Mouse (Mus musculus) liver, adult 2 months (tissue): ENCODE measurements around the gene Il12rb1. TPM values are rescaled to one million over a fixed set of nuclear protein-coding genes. Genes with fewer than 3 reads are reported as not detected.
A peak's percentile ranks its signal among the peaks of the same experiment; 100 is the strongest.

Source experiments
- DNase-seq: peaks from one replicate; pipeline ENCODE4 v3.0.0-alpha.2; 2011; ENCODE audit warnings: low read depth, low spot score; ENCODE audit errors: extremely low read depth
- H3K27ac ChIP-seq: fragments of 200-500 bp; replicated peaks from 2 replicates; pipeline ENCODE4 v1.5.1; 2012; ENCODE audit warnings: low read depth, mild to moderate bottlenecking, control low read depth, inconsistent platforms, low read length; ENCODE audit not compliant: insufficient read depth
- H3K27me3 ChIP-seq: fragments of 200-500 bp; 2 replicates; pipeline ENCODE4 v1.6.1; 2012; ENCODE audit warnings: mild to moderate bottlenecking, moderate library complexity, low read length, inconsistent platforms; ENCODE audit not compliant: control insufficient read depth, insufficient read depth
- H3K36me3 ChIP-seq: fragments of 200-500 bp; 2 replicates; pipeline ENCODE4 v1.6.1; 2012; ENCODE audit warnings: low read length, inconsistent platforms; ENCODE audit not compliant: control insufficient read depth, insufficient read depth
- H3K4me1 ChIP-seq: fragments of 200-500 bp; 2 replicates; pipeline ENCODE4 v1.6.1; 2011; ENCODE audit warnings: low read length; ENCODE audit not compliant: control insufficient read depth, insufficient read depth
- H3K4me3 ChIP-seq: fragments of 200-500 bp; 2 replicates; pipeline ENCODE4 v1.5.1; 2011; ENCODE audit warnings: low read depth, mild to moderate bottlenecking, control low read depth, low read length, moderate library complexity; ENCODE audit not compliant: insufficient read depth
- H3K79me2 ChIP-seq: fragments of 200-500 bp; 2 replicates; pipeline ENCODE4 v1.6.1; 2012; ENCODE audit warnings: inconsistent platforms, mild to moderate bottlenecking, low read length, moderate library complexity; ENCODE audit not compliant: control insufficient read depth, insufficient read depth
- H3K9ac ChIP-seq: fragments of 200-500 bp; 2 replicates; pipeline ENCODE4 v1.6.1; 2012; ENCODE audit warnings: low read depth, mild to moderate bottlenecking, control low read depth, inconsistent platforms, low read length
- CTCF ChIP-seq: fragments of 200-500 bp; IDR thresholded peaks from 2 replicates; pipeline ENCODE4 v1.5.1; 2011; ENCODE audit warnings: low read depth, low read length, control low read depth
- POLR2A ChIP-seq: fragments of 200-500 bp; IDR thresholded peaks from 2 replicates; pipeline ENCODE4 v1.6.1; 2011; ENCODE audit warnings: low read length, control low read depth; ENCODE audit not compliant: insufficient read depth; ENCODE audit errors: extremely low read depth
- WGBS: fragments of 180-500 bp; shearing (Covaris S2); methylation state at CpG from one replicate; pipeline ENCODE4 v1.1.7; 2018; 5-methylcytosine and 5-hydroxymethylcytosine counted together
- polyA plus RNA-seq: library from polyadenylated mRNA; depleted of rRNA; stranded (reverse); fragments of >200 nt; gene quantifications from 2 replicates; pipeline ENCODE4 v1.2.3, GENCODE M21; 2012
- total RNA-seq: library from RNA; depleted of rRNA; stranded (reverse); fragments of >200 nt; gene quantifications from 2 replicates; pipeline ENCODE4 v1.2.3, GENCODE M21; 2014

The Il12rb1 gene
- total and polyA plus RNA-seq, 2 experiments: 0.34 to 0.37 TPM

DNA sequence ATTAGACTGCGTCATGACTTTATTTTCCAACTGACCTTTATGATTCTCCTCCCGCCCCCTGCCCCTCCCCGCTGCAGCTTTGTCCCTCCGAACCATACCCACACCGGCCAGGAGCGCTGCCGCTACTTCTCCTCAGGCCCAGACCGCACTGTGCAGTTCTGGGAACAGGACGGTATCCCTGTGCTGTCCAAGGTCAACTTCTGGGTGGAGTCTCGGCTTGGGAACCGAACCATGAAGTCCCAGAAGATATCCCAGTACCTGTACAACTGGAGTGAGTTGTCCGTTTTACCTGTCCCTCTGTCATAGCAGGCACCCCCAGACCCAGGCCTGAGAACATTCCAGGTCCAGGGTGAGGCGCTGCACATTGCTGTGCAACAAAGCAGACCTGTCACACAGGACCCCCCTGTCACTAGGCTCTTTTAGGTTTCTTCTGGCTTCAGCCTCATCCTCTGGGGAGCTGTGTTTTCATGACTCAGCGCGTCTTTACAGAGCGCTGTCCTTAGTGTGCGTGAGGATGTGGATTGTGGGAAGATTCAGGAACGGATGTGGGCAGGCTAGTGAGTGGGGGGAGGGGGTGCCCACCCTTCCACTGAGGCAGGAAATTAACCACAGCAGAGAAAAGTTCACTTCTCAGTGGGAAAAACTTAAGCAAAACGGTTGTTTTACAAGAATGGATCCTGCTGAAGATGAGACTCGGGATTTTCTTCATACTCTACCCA is 2.9 kb downstream of the Il12rb1 start:
- no peaks in the 10 kb centered on the region for H3K4me1 ChIP-seq
- no peaks in the 10 kb centered on the region for H3K27me3 ChIP-seq
- no peak overlapping the region for H3K27ac ChIP-seq
- no peak for DNase-seq
- no peak overlapping the region for H3K9ac ChIP-seq
- H3K79me2 ChIP-seq: no peaks in the 10 kb centered on the region
- H3K4me3 ChIP-seq: no peak overlapping the region
- WGBS: 76% methylated on average over 20 of the region's 20 CpGs
- no peak for TF ChIP-seq POLR2A
- TF ChIP-seq CTCF: no peak
- H3K36me3 ChIP-seq: no peaks in the 10 kb centered on the region

- 80% methylated on average over 4 of the region's 4 CpGs for WGBS
- Histone ChIP-seq H3K36me3 (no peaks in the 10 kb centered on the region), H3K4me1 (peaks cover 1% of the 10 kb centered on the region; the same call in 1 of the 2 replicates), H3K27ac (no peak overlapping the region), H3K27me3 (no peaks in the 10 kb centered on the region), H3K4me3 (no peak overlapping the region), H3K79me2 (no peaks in the 10 kb centered on the region), H3K9ac (no peak overlapping the region)
- no peak for TF ChIP-seq CTCF
- TF ChIP-seq POLR2A: no peak
- no peak for DNase-seq
Observed at GRCm38 (mm10) chr8:70812055-70812454, 3.8 kb downstream of the Il12rb1 start.

DNA sequence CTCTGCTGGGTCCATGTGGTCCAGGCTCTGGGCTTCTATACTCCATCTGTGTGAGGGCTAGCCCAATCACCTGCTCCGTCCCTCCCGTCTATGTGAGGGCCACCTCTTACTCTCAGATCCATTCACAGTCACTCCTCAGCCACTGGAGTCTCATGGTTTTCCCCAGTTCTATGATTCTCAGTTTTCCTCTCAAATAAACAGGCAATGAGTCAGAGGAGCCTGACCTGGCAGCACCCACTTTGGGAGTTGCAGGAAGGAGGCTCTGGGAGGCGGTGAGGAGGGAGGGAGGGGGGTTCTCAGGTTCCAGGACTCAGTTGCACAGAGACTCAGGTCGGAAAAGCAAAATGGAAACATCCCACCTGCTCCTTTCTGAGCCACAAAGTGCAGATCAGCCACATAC is 4.6 kb downstream of the Il12rb1 start:
- Histone ChIP-seq H3K36me3 (no peaks in the 10 kb centered on the region), H3K79me2 (no peaks in the 10 kb centered on the region), H3K27ac (no peak overlapping the region), H3K4me1 (peaks cover 4% of the 10 kb centered on the region; the same call in 1 of the 2 replicates), H3K4me3 (no peak overlapping the region), H3K27me3 (no peaks in the 10 kb centered on the region), H3K9ac (no peak overlapping the region)
- 76% methylated on average over 4 of the region's 4 CpGs for WGBS
- no peak for DNase-seq
- TF ChIP-seq POLR2A (no peak), CTCF (no peak)

DNA sequence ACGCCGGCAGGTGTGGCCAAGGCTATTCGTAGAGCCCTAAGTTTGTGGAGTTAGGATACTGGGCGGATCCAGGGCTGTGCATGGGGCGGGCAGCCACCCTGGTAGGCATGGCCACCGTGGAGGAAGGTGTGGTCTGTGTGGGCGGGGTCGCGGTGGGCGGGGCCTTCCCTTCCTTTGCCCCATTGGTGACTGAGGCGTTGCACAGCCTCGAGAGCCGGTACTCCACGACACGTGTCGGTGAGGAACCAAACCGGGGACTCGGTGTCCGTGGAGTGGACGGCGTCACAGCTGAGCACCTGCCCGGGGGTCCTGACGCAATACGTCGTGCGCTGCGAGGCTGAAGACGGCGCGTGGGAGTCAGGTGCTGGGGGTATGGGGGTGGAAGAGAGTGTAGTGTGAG is 8.4 kb downstream of the Il12rb1 start:
- 8% methylated on average over 30 of the region's 30 CpGs for WGBS

GRCm38 (mm10) chr8:70820101-70820935 is 12.1 kb downstream of the Il12rb1 start:
- no peaks in the 10 kb centered on the region for H3K36me3 ChIP-seq
- no peak overlapping the region for H3K9ac ChIP-seq
- WGBS: 15% methylated on average over 31 of the region's 31 CpGs
- DNase-seq: no peak
- TF ChIP-seq POLR2A (no peak), CTCF (no peak)
- no peaks in the 10 kb centered on the region for H3K27me3 ChIP-seq
- no peaks in the 10 kb centered on the region for H3K79me2 ChIP-seq
- H3K4me3 ChIP-seq: no peak overlapping the region
- H3K27ac ChIP-seq: no peak overlapping the region
- peaks cover 4% of the 10 kb centered on the region; the same call in 1 of the 2 replicates for H3K4me1 ChIP-seq

More for the DNA sequence above, 8.4 kb downstream of the Il12rb1 start:
- Histone ChIP-seq H3K4me1 (peaks cover 4% of the 10 kb centered on the region; the same call in 1 of the 2 replicates), H3K9ac (peak overlapping the region; percentile 59), H3K36me3 (no peaks in the 10 kb centered on the region), H3K27ac (no peak overlapping the region), H3K27me3 (no peaks in the 10 kb centered on the region), H3K79me2 (no peaks in the 10 kb centered on the region), H3K4me3 (peak overlapping the region; percentile 41)
- DNase-seq: peak; percentile 74
- TF ChIP-seq CTCF (no peak), POLR2A (no peak)
